Mouse (Mus musculus) intestine, embryonic 15.5 days (tissue): ENCODE measurements around the gene Runx3. TPM values are rescaled to one million over a fixed set of nuclear protein-coding genes. Genes with fewer than 3 reads are reported as not detected.

Experiments used
- ATAC-seq: fragments of 200-750 bp; cut with Nextera tagmentation; 2 replicates; pipeline ENCODE4 v1.8.0; 2017; ENCODE audit warnings: moderate TSS enrichment, moderate library complexity
- H3K27ac ChIP-seq: fragments of 300-500 bp; sonication (generic); 2 replicates; pipeline ENCODE4 v1.5.1; 2015; ENCODE audit warnings: mild to moderate bottlenecking, inconsistent platforms
- H3K27me3 ChIP-seq: fragments of 300-500 bp; sonication (generic); replicated peaks from 2 replicates; pipeline ENCODE4 v1.6.1; 2015; ENCODE audit warnings: inconsistent platforms
- H3K36me3 ChIP-seq: fragments of 300-500 bp; sonication (generic); 2 replicates; pipeline ENCODE4 v1.6.1; 2015; ENCODE audit warnings: inconsistent platforms
- H3K4me1 ChIP-seq: fragments of 300-500 bp; sonication (generic); replicated peaks from 2 replicates; pipeline ENCODE4 v1.6.1; 2015; ENCODE audit warnings: inconsistent platforms
- H3K4me2 ChIP-seq: fragments of 300-500 bp; sonication (generic); replicated peaks from 2 replicates; pipeline ENCODE4 v1.6.1; 2015; ENCODE audit warnings: mild to moderate bottlenecking, inconsistent platforms
- H3K4me3 ChIP-seq: fragments of 300-500 bp; sonication (generic); replicated peaks from 2 replicates; pipeline ENCODE4 v1.5.1; 2015; ENCODE audit warnings: inconsistent platforms
- H3K9ac ChIP-seq: fragments of 300-500 bp; sonication (generic); 2 replicates; pipeline ENCODE4 v1.6.1; 2015; ENCODE audit warnings: inconsistent platforms
- H3K9me3 ChIP-seq: fragments of 300-500 bp; sonication (generic); 2 replicates; pipeline ENCODE4 v1.6.1; 2016; ENCODE audit warnings: inconsistent platforms
- WGBS: fragments of 180-500 bp; shearing (Covaris S2); methylation state at CpG from one replicate; pipeline ENCODE4 v1.1.7; 2015; 5-methylcytosine and 5-hydroxymethylcytosine counted together
- polyA plus RNA-seq: library from polyadenylated mRNA; unstranded; fragments of >200 nt; fragmentation: Nextera tagmentation; extraction: Ambion mirVana; gene quantifications from 2 replicates; pipeline ENCODE4 v1.2.1, GENCODE M21; 2015

The Runx3 gene
- polyA plus RNA-seq, 1 experiment from 2014 or later, result 0.26 TPM

DNA sequence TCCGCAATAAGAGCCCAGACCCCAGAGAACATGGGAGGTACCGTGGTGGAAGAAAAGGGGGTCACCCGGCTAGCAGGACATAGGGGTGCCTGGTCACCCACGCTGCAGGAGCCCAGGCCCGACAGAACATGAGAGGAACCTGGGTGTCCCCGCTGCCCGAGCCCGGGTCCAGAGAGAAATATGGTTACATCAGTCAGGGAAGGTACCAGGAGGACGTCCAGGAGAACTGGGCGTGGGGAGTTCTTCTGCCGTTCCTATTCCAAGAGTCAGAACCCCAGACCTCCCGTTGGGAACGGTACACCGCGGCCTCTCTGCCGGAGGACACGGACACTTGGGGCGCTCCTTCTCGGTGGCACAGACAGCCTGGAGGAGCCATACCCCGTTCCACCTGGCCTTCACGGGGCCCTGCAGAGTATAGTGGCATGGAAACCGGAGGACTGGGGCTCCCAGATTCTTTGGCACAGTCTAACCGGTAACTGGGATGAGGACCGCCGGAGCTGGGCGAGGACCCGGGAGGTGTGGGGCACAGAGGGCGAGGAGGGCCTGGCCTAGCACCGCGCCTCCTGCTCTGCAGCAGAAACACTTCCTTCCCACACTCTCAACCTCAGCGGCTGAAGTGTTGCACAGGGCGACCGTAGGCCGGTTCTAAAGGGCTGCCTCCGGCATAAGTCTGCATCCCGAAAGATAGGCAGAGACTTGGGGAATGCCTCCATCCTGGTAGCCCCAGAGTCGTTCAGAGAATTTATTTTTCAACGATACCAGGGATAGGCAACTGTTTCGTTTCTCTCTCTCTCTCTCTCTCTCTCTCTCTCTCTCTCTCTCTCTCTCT, 33.0 kb downstream of the Runx3 start:
- Histone ChIP-seq H3K27ac (no peak overlapping the region), H3K4me3 (peak overlapping the region; percentile 43; the same call in 1 of the 2 replicates), H3K9me3 (no peaks in the 10 kb centered on the region), H3K27me3 (peaks cover 98% of the 10 kb centered on the region), H3K9ac (no peak overlapping the region), H3K36me3 (no peaks in the 10 kb centered on the region), H3K4me2 (peak overlapping the region; percentile 73; the same call in 1 of the 2 replicates), H3K4me1 (peaks cover 12% of the 10 kb centered on the region)
- ATAC-seq, result 0 out of 2 replicates have a peak, but pooled peaks have one; percentile 16
- WGBS, result 2% methylated on average over 39 of the region's 39 CpGs

DNA sequence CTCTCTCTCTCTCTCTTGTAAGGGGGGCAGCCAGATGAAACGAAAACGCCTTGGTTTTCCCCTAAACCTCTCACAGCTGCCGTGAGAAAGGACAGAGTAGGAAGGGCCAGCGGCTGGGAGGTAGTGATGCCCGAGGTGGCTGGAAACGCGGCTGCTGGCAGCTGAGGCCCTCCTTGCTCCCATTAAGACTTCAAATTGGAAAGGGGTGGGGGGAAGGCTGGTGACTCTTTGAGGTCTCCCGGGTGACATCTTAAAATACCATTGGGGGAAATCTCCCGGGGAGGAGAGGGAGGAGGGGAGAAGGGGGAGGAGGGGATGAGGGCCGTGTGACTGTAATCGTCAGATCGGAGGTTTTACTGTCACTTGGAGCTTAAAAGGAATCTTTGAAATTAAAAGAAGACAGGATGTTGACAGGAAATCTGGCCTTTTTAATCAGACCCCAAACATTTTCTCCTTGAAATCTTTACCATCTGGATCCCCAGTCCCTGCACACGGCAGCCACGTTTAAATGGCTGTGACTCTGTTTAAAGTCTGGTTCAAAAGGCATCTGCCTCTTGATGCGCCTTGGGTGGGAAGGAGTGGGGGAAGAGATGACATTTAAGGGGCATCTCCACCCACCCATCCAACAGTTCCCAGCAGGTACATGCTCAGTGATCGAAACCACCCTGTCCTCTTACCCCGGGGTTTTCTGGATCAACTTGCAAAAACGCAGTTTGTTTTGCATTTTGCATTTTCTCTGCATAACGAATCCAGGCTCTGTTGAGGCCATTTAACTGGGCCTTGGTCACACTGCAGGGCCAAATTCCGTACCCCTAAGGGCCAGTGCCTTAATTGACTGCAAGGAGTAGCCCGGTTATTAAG, 33.9 kb downstream of the Runx3 start:
- peaks cover 99% of the 10 kb centered on the region for H3K27me3 ChIP-seq
- H3K9me3 ChIP-seq, result no peaks in the 10 kb centered on the region
- H3K4me3 ChIP-seq, result no peak overlapping the region
- ATAC-seq, result no peak
- no peaks in the 10 kb centered on the region for H3K36me3 ChIP-seq
- H3K9ac ChIP-seq, result no peak overlapping the region
- no peak overlapping the region for H3K4me2 ChIP-seq
- peaks cover 15% of the 10 kb centered on the region for H3K4me1 ChIP-seq
- WGBS, result 3% methylated on average over 21 of the region's 21 CpGs
- no peak overlapping the region for H3K27ac ChIP-seq

DNA sequence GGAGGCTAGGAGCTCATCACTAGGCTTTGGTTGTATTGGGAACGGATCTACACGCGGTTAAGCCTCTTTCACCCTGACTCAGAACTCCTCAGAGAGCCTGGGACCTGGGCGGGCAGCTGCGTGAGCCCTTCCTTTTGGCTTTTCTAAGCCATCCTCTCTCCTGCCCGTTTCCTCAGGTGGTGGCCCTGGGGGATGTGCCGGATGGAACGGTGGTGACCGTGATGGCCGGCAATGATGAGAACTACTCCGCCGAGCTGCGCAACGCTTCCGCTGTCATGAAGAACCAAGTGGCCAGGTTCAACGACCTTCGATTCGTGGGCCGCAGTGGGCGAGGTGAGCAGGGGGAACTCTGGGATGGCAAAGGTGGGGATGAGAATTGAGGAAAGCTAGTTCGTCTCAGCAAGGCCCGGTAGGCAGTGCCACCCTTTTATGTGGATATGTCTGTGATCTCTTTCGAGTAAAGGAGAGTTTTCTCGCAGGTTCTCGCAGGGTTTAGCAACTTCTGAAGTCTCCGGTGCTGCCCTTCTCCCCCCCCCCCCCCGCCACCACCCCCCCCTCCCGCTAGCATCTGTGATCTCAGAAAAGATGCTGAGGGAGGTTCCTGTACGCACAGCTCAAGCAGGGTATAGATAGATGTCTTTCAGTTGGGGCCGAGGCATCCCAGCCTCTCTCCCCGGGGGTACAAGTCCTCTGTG, 34.8 kb downstream of the Runx3 start:
- H3K36me3 ChIP-seq, result no peaks in the 10 kb centered on the region
- no peak overlapping the region for H3K4me2 ChIP-seq
- no peaks in the 10 kb centered on the region for H3K9me3 ChIP-seq
- ATAC-seq, result no peak
- H3K9ac ChIP-seq, result no peak overlapping the region
- H3K4me3 ChIP-seq, result no peak overlapping the region
- peaks cover 15% of the 10 kb centered on the region for H3K4me1 ChIP-seq
- no peak overlapping the region for H3K27ac ChIP-seq
- 5% methylated on average over 31 of the region's 31 CpGs for WGBS
- peaks cover 97% of the 10 kb centered on the region for H3K27me3 ChIP-seq

DNA sequence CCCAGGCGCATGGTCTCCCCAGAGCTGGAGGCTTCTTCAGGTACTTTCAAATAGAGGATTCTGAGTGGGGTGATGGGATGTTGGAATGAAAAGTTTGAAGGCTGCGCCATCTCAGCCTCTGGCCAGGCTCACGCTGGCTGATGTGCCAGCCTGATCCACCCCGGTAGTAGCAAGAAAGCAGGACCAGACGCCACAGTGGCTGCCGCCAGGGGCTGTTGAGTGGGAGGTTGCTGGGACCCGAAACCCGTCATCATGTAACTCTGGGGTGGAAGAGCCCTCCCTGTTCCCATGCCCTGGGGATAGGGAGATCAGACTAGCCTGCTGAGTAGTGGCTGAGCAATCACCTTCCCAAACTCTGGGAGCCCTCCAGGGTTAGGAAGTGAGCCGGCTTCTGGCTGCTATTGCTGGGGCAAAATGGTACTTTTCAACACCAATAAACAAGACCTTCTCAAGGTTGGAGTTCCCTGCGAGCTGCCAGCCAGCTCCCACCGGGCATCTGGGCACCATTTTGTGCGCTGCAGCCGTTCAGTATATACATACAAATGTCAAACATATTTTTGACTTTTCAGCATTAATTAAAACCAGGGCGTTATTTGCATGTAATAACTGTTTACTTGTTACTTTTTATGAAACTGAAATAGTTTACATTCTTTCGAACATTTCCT, 35.5 kb downstream of the Runx3 start:
- H3K4me1 ChIP-seq, result peaks cover 15% of the 10 kb centered on the region
- no peaks in the 10 kb centered on the region for H3K36me3 ChIP-seq
- no peak for ATAC-seq
- H3K9me3 ChIP-seq, result no peaks in the 10 kb centered on the region
- peaks cover 92% of the 10 kb centered on the region for H3K27me3 ChIP-seq
- H3K27ac ChIP-seq, result no peak overlapping the region
- WGBS, result 9% methylated on average over 15 of the region's 15 CpGs
- no peak overlapping the region for H3K4me3 ChIP-seq
- H3K9ac ChIP-seq, result no peak overlapping the region
- H3K4me2 ChIP-seq, result no peak overlapping the region

DNA sequence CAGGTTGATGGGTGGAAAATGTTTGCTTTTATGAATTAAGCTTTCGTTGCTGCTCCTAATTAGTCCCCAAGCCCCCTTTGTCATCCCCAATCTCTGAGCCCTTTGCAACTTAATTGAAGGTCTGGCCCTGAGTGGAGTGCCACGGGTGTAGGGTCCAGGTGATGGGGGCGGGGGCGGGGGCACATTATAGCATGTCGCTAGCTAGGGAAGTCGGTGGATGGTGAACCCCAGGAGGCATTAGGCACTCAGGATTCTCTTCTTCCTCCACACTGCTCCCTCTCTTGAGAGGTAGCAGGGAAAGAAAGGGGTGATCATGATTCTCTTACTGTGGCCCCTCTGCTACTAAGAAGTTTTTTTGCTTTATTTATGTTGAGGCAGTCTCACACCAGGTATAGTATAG, 36.1 kb downstream of the Runx3 start:
- no peak overlapping the region for H3K4me3 ChIP-seq
- no peaks in the 10 kb centered on the region for H3K36me3 ChIP-seq
- no peak overlapping the region for H3K27ac ChIP-seq
- no peaks in the 10 kb centered on the region for H3K9me3 ChIP-seq
- no peak for ATAC-seq
- H3K4me1 ChIP-seq, result peaks cover 15% of the 10 kb centered on the region
- H3K27me3 ChIP-seq, result peaks cover 86% of the 10 kb centered on the region
- WGBS, result 13% methylated on average over 6 of the region's 6 CpGs
- no peak overlapping the region for H3K4me2 ChIP-seq
- H3K9ac ChIP-seq, result no peak overlapping the region

DNA sequence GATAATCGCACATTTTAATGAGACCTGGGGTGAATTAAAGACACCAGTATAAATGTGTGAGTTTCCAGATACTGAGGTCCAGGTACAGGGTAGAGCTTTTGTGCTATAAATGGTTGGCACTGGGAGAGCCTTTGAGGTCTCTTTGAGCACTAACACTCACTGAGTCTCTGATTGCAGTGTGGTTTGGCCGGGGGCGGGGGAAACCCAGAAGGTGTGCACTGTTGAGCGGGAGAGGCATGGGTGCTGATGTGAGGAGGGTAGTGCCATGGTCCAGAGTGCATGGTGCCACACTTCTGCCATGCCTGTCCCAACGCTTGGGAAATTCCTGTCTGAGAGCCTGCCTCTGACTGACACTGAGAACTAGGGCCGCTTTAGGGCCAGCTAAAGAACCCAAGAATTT, 36.9 kb downstream of the Runx3 start:
- Histone ChIP-seq H3K27me3 (peaks cover 78% of the 10 kb centered on the region), H3K9me3 (no peaks in the 10 kb centered on the region), H3K4me2 (no peak overlapping the region), H3K36me3 (no peaks in the 10 kb centered on the region), H3K9ac (no peak overlapping the region), H3K4me1 (peaks cover 11% of the 10 kb centered on the region), H3K27ac (no peak overlapping the region), H3K4me3 (no peak overlapping the region)
- 14% methylated on average over 6 of the region's 6 CpGs for WGBS
- no peak for ATAC-seq

DNA sequence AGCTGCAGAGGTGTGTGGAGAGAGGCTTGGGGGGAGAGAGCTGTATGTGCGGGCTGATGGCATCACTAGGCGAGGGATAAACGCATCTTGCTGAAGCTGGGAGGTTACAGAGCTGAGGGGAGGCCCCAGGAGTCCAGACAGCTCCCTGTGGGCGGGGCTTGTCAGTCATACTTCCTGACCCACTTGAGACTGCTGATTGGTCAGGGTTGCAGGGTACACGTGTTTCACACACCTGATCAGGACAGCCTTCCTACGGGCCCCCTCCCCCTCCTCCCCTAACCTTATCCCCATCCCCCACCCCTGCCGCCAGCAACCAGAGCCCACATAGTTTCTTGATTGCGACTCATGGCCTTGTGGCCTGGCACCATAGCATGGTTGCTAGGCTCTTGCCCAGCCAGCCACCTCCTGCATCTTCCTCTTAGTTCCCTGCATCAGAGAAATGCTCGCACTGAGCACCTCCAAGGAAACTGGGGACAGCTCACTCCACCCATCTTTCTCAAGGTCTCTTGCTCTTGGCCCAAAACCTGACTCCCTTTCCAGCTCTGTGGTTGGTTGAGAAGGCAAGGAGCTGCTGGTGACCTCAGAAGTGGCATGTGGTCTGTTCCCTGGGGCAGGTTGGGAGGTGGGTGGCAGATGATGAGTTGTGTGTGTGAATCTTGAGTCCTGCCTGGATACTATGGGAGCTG, 38.4 kb downstream of the Runx3 start:
- Histone ChIP-seq H3K27me3 (peaks cover 63% of the 10 kb centered on the region), H3K36me3 (no peaks in the 10 kb centered on the region), H3K4me3 (no peak overlapping the region), H3K4me1 (0 out of 2 replicates have a peak, but pooled peaks cover 3% of the 10 kb centered on the region), H3K9ac (no peak overlapping the region), H3K4me2 (no peak overlapping the region), H3K27ac (no peak overlapping the region), H3K9me3 (no peaks in the 10 kb centered on the region)
- ATAC-seq, result peak; percentile 52; the same call in 1 of the 2 replicates
- WGBS, result 7% methylated on average over 9 of the region's 9 CpGs

DNA sequence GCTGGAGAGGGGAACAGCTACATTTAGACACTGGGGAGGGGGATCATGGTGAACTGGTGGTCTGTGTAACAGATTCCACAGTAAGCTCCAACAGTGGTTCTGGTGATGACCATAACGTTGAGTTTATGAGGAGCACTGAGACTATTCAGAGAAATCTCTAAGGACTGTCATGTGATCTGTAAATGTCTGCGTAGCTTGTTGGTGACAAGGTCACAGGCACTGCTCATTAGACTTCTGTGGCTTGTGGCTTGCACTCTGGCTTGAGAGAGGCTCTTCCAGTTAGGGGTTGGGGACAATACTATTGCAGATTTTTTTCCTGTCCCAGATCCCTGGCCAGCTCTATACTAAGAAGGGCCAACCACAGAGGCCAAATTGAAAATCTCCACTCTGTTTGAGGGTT, 39.2 kb downstream of the Runx3 start:
- no peak for ATAC-seq
- Histone ChIP-seq H3K4me1 (0 out of 2 replicates have a peak, but pooled peaks cover 3% of the 10 kb centered on the region), H3K4me3 (no peak overlapping the region), H3K27me3 (peaks cover 56% of the 10 kb centered on the region), H3K9me3 (no peaks in the 10 kb centered on the region), H3K4me2 (no peak overlapping the region), H3K27ac (no peak overlapping the region), H3K9ac (no peak overlapping the region), H3K36me3 (no peaks in the 10 kb centered on the region)
- WGBS, result 58% methylated on average over 2 of the region's 2 CpGs

DNA sequence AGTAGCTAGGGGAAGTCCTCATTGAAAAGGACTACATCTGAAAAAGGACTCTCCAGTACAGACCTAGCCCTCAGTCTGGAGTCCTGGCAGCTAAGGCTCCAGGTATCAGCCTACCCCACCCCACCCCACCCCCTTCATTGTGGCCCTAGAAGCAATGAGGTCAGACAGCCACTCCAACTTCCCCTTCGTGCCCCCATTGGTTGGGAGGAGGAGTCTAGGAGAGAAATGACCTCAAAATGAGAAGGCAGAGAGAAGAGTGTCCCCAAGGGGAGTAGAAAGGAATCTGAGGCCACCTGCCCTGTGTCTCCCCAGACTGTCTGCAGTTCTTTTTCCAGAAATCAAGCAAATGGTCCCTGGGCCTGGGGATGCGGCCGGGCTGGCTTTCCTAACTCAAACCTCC, 39.7 kb downstream of the Runx3 start:
- Histone ChIP-seq H3K4me2 (no peak overlapping the region), H3K9ac (no peak overlapping the region), H3K27ac (no peak overlapping the region), H3K4me3 (no peak overlapping the region), H3K36me3 (no peaks in the 10 kb centered on the region), H3K27me3 (peaks cover 52% of the 10 kb centered on the region), H3K4me1 (0 out of 2 replicates have a peak, but pooled peaks cover 3% of the 10 kb centered on the region), H3K9me3 (no peaks in the 10 kb centered on the region)
- no peak for ATAC-seq
- 74% methylated on average over 3 of the region's 3 CpGs for WGBS

DNA sequence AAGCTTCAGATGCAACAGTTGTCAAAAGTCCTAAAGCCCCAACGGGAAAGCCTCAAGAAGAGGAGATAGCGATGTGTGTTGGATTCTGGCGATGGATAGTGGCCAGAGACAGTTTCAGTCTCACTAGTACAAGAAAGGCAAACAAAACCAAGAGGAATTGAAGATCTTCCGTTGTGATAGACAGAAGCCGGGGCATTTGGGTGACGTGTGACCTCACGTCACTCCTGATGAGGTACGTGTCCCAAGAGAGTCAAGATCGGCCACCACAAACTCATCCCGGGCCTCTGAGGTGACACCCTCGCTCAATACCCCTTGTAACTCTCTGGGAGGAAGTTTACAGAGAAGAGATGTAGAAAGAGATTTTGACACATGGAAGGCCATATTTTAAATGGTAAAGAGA, 41.0 kb downstream of the Runx3 start:
- H3K9ac ChIP-seq, result no peak overlapping the region
- H3K4me3 ChIP-seq, result no peak overlapping the region
- ATAC-seq, result no peak
- no peaks in the 10 kb centered on the region for H3K36me3 ChIP-seq
- 86% methylated on average over 11 of the region's 11 CpGs for WGBS
- peaks cover 48% of the 10 kb centered on the region for H3K27me3 ChIP-seq
- H3K4me1 ChIP-seq, result peaks cover 7% of the 10 kb centered on the region; the same call in 1 of the 2 replicates
- H3K4me2 ChIP-seq, result no peak overlapping the region
- no peaks in the 10 kb centered on the region for H3K9me3 ChIP-seq
- H3K27ac ChIP-seq, result no peak overlapping the region

DNA sequence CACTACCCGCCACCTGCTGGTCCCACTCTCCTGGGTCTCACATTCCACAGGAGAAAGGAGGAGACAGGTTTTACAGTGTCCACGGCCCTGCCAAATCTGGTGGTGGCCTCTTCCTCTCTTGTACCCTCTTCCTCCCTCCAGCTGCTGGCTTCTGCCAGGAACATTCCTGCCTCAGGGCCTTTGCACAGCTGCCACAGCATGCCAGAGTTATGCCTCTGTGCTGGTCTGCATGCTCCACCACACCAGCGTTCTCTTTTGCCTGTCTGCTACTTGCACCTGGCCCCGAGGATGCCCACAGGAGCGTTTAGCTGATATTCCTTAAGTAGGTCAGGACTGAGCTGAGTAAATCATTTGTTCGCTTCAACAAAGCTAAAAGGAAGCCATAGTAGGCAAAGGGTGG, 45.3 kb downstream of the Runx3 start:
- no peak overlapping the region for H3K4me2 ChIP-seq
- no peak for ATAC-seq
- H3K4me3 ChIP-seq, result no peak overlapping the region
- H3K4me1 ChIP-seq, result peaks cover 26% of the 10 kb centered on the region
- H3K9me3 ChIP-seq, result no peaks in the 10 kb centered on the region
- 66% methylated on average over 6 of the region's 6 CpGs for WGBS
- peaks cover 35% of the 10 kb centered on the region; the same call in 1 of the 2 replicates for H3K27me3 ChIP-seq
- H3K36me3 ChIP-seq, result no peaks in the 10 kb centered on the region
- no peak overlapping the region for H3K9ac ChIP-seq
- no peak overlapping the region for H3K27ac ChIP-seq
